Mouse (Mus musculus) ES-E14 (cell line): Measurements from ENCODE around the gene Tbc1d10c.

ENCODE experiments used
- HCFC1 ChIP-seq: IDR thresholded peaks from 2 replicates; pipeline ENCODE4 v1.6.1; 2012; ENCODE audit warnings: low read length, inconsistent platforms, borderline replicate concordance; ENCODE audit not compliant: insufficient read depth
- MAFK ChIP-seq: IDR thresholded peaks from 2 replicates; pipeline ENCODE4 v1.6.1; 2014; ENCODE audit warnings: mild to moderate bottlenecking, low read depth, low read length, inconsistent platforms; ENCODE audit not compliant: insufficient read depth
- ZNF384 ChIP-seq: IDR thresholded peaks from 2 replicates; pipeline ENCODE4 v1.6.1; 2012; ENCODE audit warnings: low read depth, low read length, inconsistent platforms

DNA sequence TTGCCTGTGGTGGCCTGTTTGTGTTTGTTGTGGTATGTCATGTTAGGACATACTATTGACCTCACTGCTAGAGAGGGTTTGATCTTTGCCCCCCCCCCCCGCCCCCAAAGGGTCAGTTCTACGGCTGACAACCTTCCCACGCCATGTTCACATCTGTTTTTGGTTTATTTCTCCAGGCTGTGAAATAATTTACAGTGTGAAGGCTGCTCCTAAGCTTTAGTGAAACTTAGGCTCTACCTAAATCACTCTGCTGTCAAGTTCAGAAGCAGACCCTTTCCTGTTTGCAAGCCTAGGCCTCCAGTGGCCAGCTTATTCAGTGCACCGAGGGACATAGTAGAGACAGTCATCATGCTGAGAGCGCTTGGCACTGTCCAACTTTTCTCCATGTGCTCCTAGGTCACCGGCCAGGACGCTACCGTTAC is 49.2 kb upstream of the Tbc1d10c start:
- TF ChIP-seq ZNF384 (no peak), MAFK (no peak), HCFC1 (no peak)
